ENCODE assay signal across 8 mouse cellular contexts in the genomic region with DNA sequence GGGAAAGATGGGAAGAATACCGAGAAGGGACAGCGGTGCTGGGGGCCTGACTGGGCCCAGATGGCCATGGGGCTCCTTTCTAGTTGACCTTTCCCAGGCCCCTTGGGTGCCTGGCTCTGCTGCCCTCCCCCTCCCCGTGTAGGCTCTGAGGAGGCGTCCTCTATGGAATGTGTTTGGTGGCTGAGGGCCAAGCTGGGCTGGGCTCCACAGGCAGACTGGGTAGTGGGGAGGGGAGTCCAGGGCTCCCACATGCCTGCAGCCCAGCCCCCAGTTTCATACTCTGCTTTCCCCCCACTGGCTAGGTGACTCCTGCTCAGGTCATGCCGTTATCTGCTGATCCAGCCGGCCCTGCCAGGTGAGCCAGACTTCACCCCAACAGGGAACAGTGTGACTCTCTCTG. TPM values are rescaled to one million over a fixed set of nuclear protein-coding genes. Genes with fewer than 3 reads are reported as not detected.
DNase-seq lines count a peak whose midpoint lies in the region; ATAC-seq and TF ChIP-seq lines count a peak whose summit lies in the region.

No protein-coding gene starts in this region.

- 54% methylated on average over 6 of the region's 6 CpGs for WGBS in forebrain, postnatal 0 days
- WGBS in limb, embryonic 15.5 days = 34% methylated on average over 6 of the region's 6 CpGs

- H3K4me3 ChIP-seq in forebrain, postnatal 0 days (ENCODE audit: low read depth, low read length) = no peak overlapping the region
- peak overlapping the region; percentile 8 for H3K4me3 ChIP-seq in limb, embryonic 15.5 days
- H3K4me3 ChIP-seq in myocyte = no peak overlapping the region

- no peak for ATAC-seq in forebrain, postnatal 0 days
- ATAC-seq in limb, embryonic 15.5 days (ENCODE audit: insufficient number of reproducible peaks, low FRiP score, low TSS enrichment, low read depth) = 0 out of 2 replicates have a peak, but pooled peaks have one; percentile 16

- peaks cover 18% of the 10 kb centered on the region for H3K36me3 ChIP-seq in forebrain, postnatal 0 days (ENCODE audit: insufficient read depth)
- peaks cover 32% of the 10 kb centered on the region for H3K36me3 ChIP-seq in limb, embryonic 15.5 days
- no peaks in the 10 kb centered on the region for H3K36me3 ChIP-seq in myocyte (ENCODE audit: control insufficient read depth, insufficient read depth)

- H3K4me1 ChIP-seq in forebrain, postnatal 0 days (ENCODE audit: insufficient read depth) = peaks cover 34% of the 10 kb centered on the region
- peaks cover 49% of the 10 kb centered on the region for H3K4me1 ChIP-seq in limb, embryonic 15.5 days

- no peaks in the 10 kb centered on the region for H3K27me3 ChIP-seq in forebrain, postnatal 0 days (ENCODE audit: insufficient read depth, low read length)
- no peaks in the 10 kb centered on the region for H3K27me3 ChIP-seq in limb, embryonic 15.5 days
- no peaks in the 10 kb centered on the region for H3K27me3 ChIP-seq in myocyte (ENCODE audit: control insufficient read depth, insufficient read depth, insufficient read length)

- no peaks in the 10 kb centered on the region for H3K9me3 ChIP-seq in forebrain, postnatal 0 days (ENCODE audit: low read length)
- H3K9me3 ChIP-seq in limb, embryonic 15.5 days = no peaks in the 10 kb centered on the region

- no peaks in the 10 kb centered on the region for H3K79me2 ChIP-seq in myocyte (ENCODE audit: control insufficient read depth, insufficient read depth)

- H3K9ac ChIP-seq in forebrain, postnatal 0 days = peak overlapping the region; percentile 14; the same call in 1 of the 2 replicates
- no peak overlapping the region for H3K9ac ChIP-seq in limb, embryonic 15.5 days

- peak overlapping the region; percentile 100 for H3K27ac ChIP-seq in forebrain, postnatal 0 days (ENCODE audit: low read depth, low read length)
- H3K27ac ChIP-seq in limb, embryonic 15.5 days = peak overlapping the region; percentile 100

- no peak for TF ChIP-seq POLR2A in myocyte (IDR thresholded peaks at IDR 0.05; ENCODE audit: insufficient read length, low read depth)

- no peak for TF ChIP-seq CTCF in forebrain, postnatal 0 days (IDR thresholded peaks at IDR 0.05; ENCODE audit: low read depth)

- intact Hi-C loops in heart, postnatal 25 days (cut with DNase I) = no loop called here

- H3K4me2 ChIP-seq in forebrain, postnatal 0 days (ENCODE audit: low read depth) = peak overlapping the region; percentile 83
- peak overlapping the region; percentile 81 for H3K4me2 ChIP-seq in limb, embryonic 15.5 days
- peak overlapping the region; percentile 50 for H3K4me2 ChIP-seq in myocyte (ENCODE audit: low read depth)

- DNase-seq in heart, adult 11 months = peak; percentile 98
- DNase-seq in heart, postnatal 25 days (ENCODE audit: low spot score) = no peak
- DNase-seq in forebrain, postnatal 0 days = no peak
- DNase-seq in kidney, adult 11 months = peak; percentile 87
- no peak for DNase-seq in embryo, embryonic 10.5 days (ENCODE audit: low spot score)
- DNase-seq in gastrocnemius, postnatal 25 days = no peak

- H3ac ChIP-seq in myocyte (ENCODE audit: control insufficient read depth, insufficient read length) = no peak overlapping the region

TF ChIP-seq in myocyte, 11 proteins besides CTCF, POLR2A, EP300 and RAD21:
- no peak for TF ChIP-seq E2F4 (IDR thresholded peaks at IDR 0.05; ENCODE audit: insufficient read depth)
- TF ChIP-seq REST (IDR thresholded peaks at IDR 0.05; ENCODE audit: insufficient read depth, insufficient read length) = no peak

RNA-seq across cellular contexts. Expression of a gene that starts 3.8 kb away (rescaled TPM):
- total RNA-seq in heart, postnatal 25 days (2021) = 10 to 100 TPM; 21.1 to 22.9 TPM
- total RNA-seq in forebrain, postnatal 0 days (2014; rRNA removed) = 56.3 and 78.2 TPM in 2 replicates
- 7.3 and 10.2 TPM in 2 replicates for polyA plus RNA-seq in forebrain, postnatal 0 days (2015; fragmentation: Nextera tagmentation; extraction: Ambion mirVana)
- polyA plus RNA-seq in limb, embryonic 15.5 days (2015; fragmentation: Nextera tagmentation; extraction: Ambion mirVana) = 9.3 and 11.2 TPM in 2 replicates
- 6.1 TPM for polyA plus RNA-seq in myocyte (2012; fragmentation: generic; extraction: Trizol)
- 1 to 10 TPM; 1.0 to 1.7 TPM for total RNA-seq in gastrocnemius, postnatal 25 days (2021)

RNA-seq across cellular contexts. Expression of a gene that starts 16.6 kb away (rescaled TPM):
- total RNA-seq in heart, postnatal 25 days (2021) = 100 to 1,000 TPM; 243 to 255 TPM
- total RNA-seq in forebrain, postnatal 0 days (2014; rRNA removed) = 177 and 216 TPM in 2 replicates
- polyA plus RNA-seq in forebrain, postnatal 0 days (2015; fragmentation: Nextera tagmentation; extraction: Ambion mirVana) = 695 and 816 TPM in 2 replicates
- polyA plus RNA-seq in limb, embryonic 15.5 days (2015; fragmentation: Nextera tagmentation; extraction: Ambion mirVana) = 487 and 558 TPM in 2 replicates
- polyA plus RNA-seq in myocyte (2012; fragmentation: generic; extraction: Trizol) = 271 TPM
- 100 to 1,000 TPM; 238 to 253 TPM for total RNA-seq in gastrocnemius, postnatal 25 days (2021)

RNA-seq across cellular contexts. Expression of a gene that starts 16.7 kb away (rescaled TPM):
- total RNA-seq in heart, postnatal 25 days (2021) = 10 to 100 TPM; 11.5 to 12.2 TPM
- 12.2 and 12.9 TPM in 2 replicates for total RNA-seq in forebrain, postnatal 0 days (2014; rRNA removed)
- 6.4 and 7.2 TPM in 2 replicates for polyA plus RNA-seq in forebrain, postnatal 0 days (2015; fragmentation: Nextera tagmentation; extraction: Ambion mirVana)
- 12.5 and 13.6 TPM in 2 replicates for polyA plus RNA-seq in limb, embryonic 15.5 days (2015; fragmentation: Nextera tagmentation; extraction: Ambion mirVana)
- 13.8 TPM for polyA plus RNA-seq in myocyte (2012; fragmentation: generic; extraction: Trizol)
- total RNA-seq in gastrocnemius, postnatal 25 days (2021) = 1 to 10 TPM; 6.9 to 7.5 TPM

RNA-seq across cellular contexts. Expression of a gene that starts 25.0 kb away (rescaled TPM):
- total RNA-seq in heart, postnatal 25 days (2021) = 1 to 10 TPM; 6.7 to 7.1 TPM
- total RNA-seq in forebrain, postnatal 0 days (2014; rRNA removed) = 45.2 and 46.1 TPM in 2 replicates
- 34.6 and 34.8 TPM in 2 replicates for polyA plus RNA-seq in forebrain, postnatal 0 days (2015; fragmentation: Nextera tagmentation; extraction: Ambion mirVana)
- 25.4 and 27.4 TPM in 2 replicates for polyA plus RNA-seq in limb, embryonic 15.5 days (2015; fragmentation: Nextera tagmentation; extraction: Ambion mirVana)
- 9.6 TPM for polyA plus RNA-seq in myocyte (2012; fragmentation: generic; extraction: Trizol)
- 1 to 10 TPM; 7.9 to 8.4 TPM for total RNA-seq in gastrocnemius, postnatal 25 days (2021)

RNA-seq across cellular contexts. Expression of a gene that starts 39.4 kb away (rescaled TPM):
- total RNA-seq in heart, postnatal 25 days (2021) = 10 to 100 TPM; 11.9 to 12.9 TPM
- 22.5 and 25.3 TPM in 2 replicates for total RNA-seq in forebrain, postnatal 0 days (2014; rRNA removed)
- polyA plus RNA-seq in forebrain, postnatal 0 days (2015; fragmentation: Nextera tagmentation; extraction: Ambion mirVana) = 16.5 and 20.3 TPM in 2 replicates
- 16.0 and 17.2 TPM in 2 replicates for polyA plus RNA-seq in limb, embryonic 15.5 days (2015; fragmentation: Nextera tagmentation; extraction: Ambion mirVana)
- polyA plus RNA-seq in myocyte (2012; fragmentation: generic; extraction: Trizol) = 10.0 TPM
- 10 to 100 TPM in 1 of 2 experiments, 1 to 10 TPM in 1; 9.7 to 10.5 TPM for total RNA-seq in gastrocnemius, postnatal 25 days (2021)

Comparison
In these comparisons a context has a peak if more than half of its experiments do, and no peak if none do; other contexts are left out.
1. DNase-seq: peak in heart, adult 11 months (single experiment) and kidney, adult 11 months (single experiment); none in heart, postnatal 25 days (single experiment), forebrain, postnatal 0 days (single experiment), embryo, embryonic 10.5 days (single experiment) and gastrocnemius, postnatal 25 days (single experiment).
2. RNA of a gene that starts 3.8 kb away (total RNA-seq): 56.3 to 78.2 TPM in forebrain, postnatal 0 days and 21.1 to 22.9 TPM in heart, postnatal 25 days; 1.0 to 1.7 TPM in gastrocnemius, postnatal 25 days; every median in the first group is over 4 times any median in the second.
3. Peak in every context shown above with its lines, with median percentiles within 50 percentile points of each other: H3K4me2 ChIP-seq.